Mouse (Mus musculus): Measurements from ENCODE around the gene Celf5. TPM values are rescaled to one million over a fixed set of nuclear protein-coding genes. Genes with fewer than 3 reads are reported as not detected.

The Celf5 gene
- polyA plus RNA-seq, 1 experiment: 0.70 TPM

DNA sequence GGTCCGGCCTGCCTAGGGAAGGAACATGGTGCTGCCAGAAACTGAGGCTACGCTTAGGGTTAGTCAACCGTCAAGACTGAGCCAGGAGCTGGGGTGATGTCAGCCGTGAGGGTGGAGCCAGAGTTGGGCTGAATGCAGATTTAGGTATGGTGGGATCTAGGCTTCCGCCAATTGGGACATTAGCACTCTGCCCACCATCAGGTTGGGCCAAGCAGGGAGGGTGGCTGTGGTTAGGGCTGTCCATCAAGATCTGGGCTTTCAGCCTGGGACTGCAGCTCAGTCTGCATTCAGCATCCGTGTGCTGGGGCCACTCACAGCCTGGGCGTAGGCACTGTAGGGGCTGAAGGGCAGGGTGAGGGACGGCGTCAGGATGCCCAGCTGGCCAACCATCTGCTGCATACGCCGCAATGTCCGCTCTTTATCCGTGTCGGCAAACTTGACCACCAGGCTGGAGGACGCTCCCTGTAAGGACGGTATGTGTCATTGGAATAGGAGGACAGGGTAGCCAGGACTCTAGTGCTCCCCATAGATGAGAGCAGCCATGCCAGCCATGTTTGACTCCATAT, 14.8 kb downstream of the Celf5 start:
- no peaks in the 10 kb centered on the region for H3K36me3 ChIP-seq (ENCODE audit: control insufficient read depth, insufficient read depth, low read length)
- no peak for DNase-seq (ENCODE audit: low read depth in 1 of 2, low spot score in 2 of 2)
- peaks cover 13% of the 10 kb centered on the region for H3K4me1 ChIP-seq (ENCODE audit: control insufficient read depth, insufficient read depth, insufficient read length)
- H3K27me3 ChIP-seq (ENCODE audit: control insufficient read depth, insufficient read depth, low read length): peaks cover 11% of the 10 kb centered on the region
- H3K4me3 ChIP-seq (ENCODE audit: extremely low read depth, insufficient read depth, insufficient read length): no peak overlapping the region
- WGBS: 80% methylated on average over 16 of the region's 16 CpGs
- H3K27ac ChIP-seq (ENCODE audit: insufficient read depth, low read length): no peak overlapping the region
- no peak for TF ChIP-seq CTCF (IDR thresholded peaks at IDR 0.05; ENCODE audit: extremely low read depth, insufficient read depth, insufficient read length, insufficient replicate concordance)
- no peak for TF ChIP-seq POLR2A (IDR thresholded peaks at IDR 0.05; ENCODE audit: low read depth, low read length)

DNA sequence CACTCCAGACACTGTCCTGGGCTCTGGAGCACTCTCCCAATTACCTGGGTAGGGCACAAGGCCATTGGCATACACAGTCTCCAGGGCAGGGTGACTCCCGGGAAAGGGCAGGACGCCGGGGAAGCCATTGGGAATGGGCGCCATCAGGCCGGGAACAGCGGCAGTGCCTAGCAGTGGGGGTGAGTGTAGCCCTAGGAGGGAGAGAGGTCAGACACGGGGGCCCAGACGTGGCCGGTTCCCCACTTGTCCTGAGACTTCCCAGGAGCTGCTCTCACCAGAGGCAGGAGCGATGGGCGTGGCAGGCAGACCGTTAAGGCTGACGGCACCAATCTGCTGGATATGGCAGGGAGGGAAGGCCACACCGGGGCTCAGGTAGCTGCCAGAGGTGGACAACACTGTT, 15.6 kb downstream of the Celf5 start:
- TF ChIP-seq POLR2A (IDR thresholded peaks at IDR 0.05; ENCODE audit: low read depth, low read length) (no peak), CTCF (IDR thresholded peaks at IDR 0.05; ENCODE audit: extremely low read depth, insufficient read depth, insufficient read length, insufficient replicate concordance) (no peak)
- H3K27me3 ChIP-seq (ENCODE audit: control insufficient read depth, insufficient read depth, low read length): peaks cover 13% of the 10 kb centered on the region
- 74% methylated on average over 14 of the region's 14 CpGs for WGBS
- H3K4me1 ChIP-seq (ENCODE audit: control insufficient read depth, insufficient read depth, insufficient read length): peaks cover 17% of the 10 kb centered on the region
- H3K36me3 ChIP-seq (ENCODE audit: control insufficient read depth, insufficient read depth, low read length): no peaks in the 10 kb centered on the region
- H3K27ac ChIP-seq (ENCODE audit: insufficient read depth, low read length): no peak overlapping the region
- H3K4me3 ChIP-seq (ENCODE audit: extremely low read depth, insufficient read depth, insufficient read length): no peak overlapping the region
- peak in 1 of 2 experiments; percentile 3 for DNase-seq (ENCODE audit: low read depth in 1 of 2, low spot score in 2 of 2)

DNA sequence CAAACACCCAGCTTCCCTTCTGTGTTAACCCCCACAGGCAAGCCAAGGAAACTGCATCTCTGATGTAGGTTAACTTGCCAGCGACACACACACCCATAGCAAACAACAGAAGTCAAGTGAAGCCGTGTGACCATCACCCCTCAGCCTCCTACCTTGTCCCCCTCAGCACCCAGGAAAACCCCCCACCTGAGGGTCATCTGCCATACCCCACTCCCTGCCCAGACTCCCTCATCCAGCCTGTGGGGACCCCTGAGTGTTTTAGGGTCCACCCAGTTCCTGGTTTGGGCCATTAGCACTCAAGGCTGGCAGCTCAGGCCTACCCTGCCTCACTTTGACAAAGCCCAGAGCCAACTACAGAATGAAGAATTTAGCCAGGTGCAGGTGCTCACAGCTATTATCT, 16.4 kb downstream of the Celf5 start:
- DNase-seq (ENCODE audit: low read depth in 1 of 2, low spot score in 2 of 2): peak in 1 of 2 experiments; percentile 2
- 56% methylated on average over 2 of the region's 2 CpGs for WGBS
- Histone ChIP-seq H3K27ac (ENCODE audit: insufficient read depth, low read length) (no peak overlapping the region), H3K27me3 (ENCODE audit: control insufficient read depth, insufficient read depth, low read length) (peaks cover 16% of the 10 kb centered on the region), H3K4me3 (ENCODE audit: extremely low read depth, insufficient read depth, insufficient read length) (no peak overlapping the region), H3K36me3 (ENCODE audit: control insufficient read depth, insufficient read depth, low read length) (no peaks in the 10 kb centered on the region), H3K4me1 (ENCODE audit: control insufficient read depth, insufficient read depth, insufficient read length) (peaks cover 18% of the 10 kb centered on the region)
- TF ChIP-seq CTCF (IDR thresholded peaks at IDR 0.05; ENCODE audit: extremely low read depth, insufficient read depth, insufficient read length, insufficient replicate concordance): no peak
- TF ChIP-seq POLR2A (IDR thresholded peaks at IDR 0.05; ENCODE audit: low read depth, low read length): no peak

- peak in 1 of 2 experiments; percentile 2 for DNase-seq (ENCODE audit: low read depth in 1 of 2, low spot score in 2 of 2)
Measured at GRCm38 (mm10) chr10:81465265-81465645, 17.3 kb downstream of the Celf5 start.

GRCm38 (mm10) chr10:81464405-81465264, 17.9 kb downstream of the Celf5 start:
- Histone ChIP-seq H3K27me3 (ENCODE audit: control insufficient read depth, insufficient read depth, low read length) (peaks cover 23% of the 10 kb centered on the region), H3K36me3 (ENCODE audit: control insufficient read depth, insufficient read depth, low read length) (no peaks in the 10 kb centered on the region), H3K4me3 (ENCODE audit: extremely low read depth, insufficient read depth, insufficient read length) (no peak overlapping the region), H3K4me1 (ENCODE audit: control insufficient read depth, insufficient read depth, insufficient read length) (peaks cover 13% of the 10 kb centered on the region), H3K27ac (ENCODE audit: insufficient read depth, low read length) (no peak overlapping the region)
- peak in 1 of 2 experiments; percentile 17 for DNase-seq (ENCODE audit: low read depth in 1 of 2, low spot score in 2 of 2)
- TF ChIP-seq CTCF (IDR thresholded peaks at IDR 0.05; ENCODE audit: extremely low read depth, insufficient read depth, insufficient read length, insufficient replicate concordance) (no peak), POLR2A (IDR thresholded peaks at IDR 0.05; ENCODE audit: low read depth, low read length) (no peak)
- 6% methylated on average over 33 of the region's 33 CpGs for WGBS

More at GRCm38 (mm10) chr10:81465265-81465645, 17.3 kb downstream of the Celf5 start:
- Histone ChIP-seq H3K27ac (ENCODE audit: insufficient read depth, low read length) (no peak overlapping the region), H3K4me3 (ENCODE audit: extremely low read depth, insufficient read depth, insufficient read length) (no peak overlapping the region), H3K4me1 (ENCODE audit: control insufficient read depth, insufficient read depth, insufficient read length) (peaks cover 13% of the 10 kb centered on the region), H3K27me3 (ENCODE audit: control insufficient read depth, insufficient read depth, low read length) (peaks cover 20% of the 10 kb centered on the region), H3K36me3 (ENCODE audit: control insufficient read depth, insufficient read depth, low read length) (no peaks in the 10 kb centered on the region)
- WGBS: 24% methylated on average over 5 of the region's 5 CpGs
- TF ChIP-seq CTCF (IDR thresholded peaks at IDR 0.05; ENCODE audit: extremely low read depth, insufficient read depth, insufficient read length, insufficient replicate concordance) (no peak), POLR2A (IDR thresholded peaks at IDR 0.05; ENCODE audit: low read depth, low read length) (no peak)

GRCm38 (mm10) chr10:81463531-81463930, 19.0 kb downstream of the Celf5 start:
- H3K4me1 ChIP-seq (ENCODE audit: control insufficient read depth, insufficient read depth, insufficient read length): peaks cover 13% of the 10 kb centered on the region
- H3K27ac ChIP-seq (ENCODE audit: insufficient read depth, low read length): no peak overlapping the region
- peaks cover 23% of the 10 kb centered on the region for H3K27me3 ChIP-seq (ENCODE audit: control insufficient read depth, insufficient read depth, low read length)
- TF ChIP-seq CTCF (IDR thresholded peaks at IDR 0.05; ENCODE audit: extremely low read depth, insufficient read depth, insufficient read length, insufficient replicate concordance) (no peak), POLR2A (IDR thresholded peaks at IDR 0.05; ENCODE audit: low read depth, low read length) (no peak)
- 49% methylated on average over 4 of the region's 4 CpGs for WGBS
- H3K36me3 ChIP-seq (ENCODE audit: control insufficient read depth, insufficient read depth, low read length): no peaks in the 10 kb centered on the region
- H3K4me3 ChIP-seq (ENCODE audit: extremely low read depth, insufficient read depth, insufficient read length): no peak overlapping the region
- peak in 1 of 2 experiments; percentile 1 for DNase-seq (ENCODE audit: low read depth in 1 of 2, low spot score in 2 of 2)

All from spleen, adult 2 months (tissue).